Mouse (Mus musculus): ENCODE results near the gene Limch1. TPM values are rescaled to one million over a fixed set of nuclear protein-coding genes. Genes with fewer than 3 reads are reported as not detected.

The Limch1 gene
- total and polyA plus RNA-seq, 2 experiments, result 0.13 to 0.55 TPM

DNA sequence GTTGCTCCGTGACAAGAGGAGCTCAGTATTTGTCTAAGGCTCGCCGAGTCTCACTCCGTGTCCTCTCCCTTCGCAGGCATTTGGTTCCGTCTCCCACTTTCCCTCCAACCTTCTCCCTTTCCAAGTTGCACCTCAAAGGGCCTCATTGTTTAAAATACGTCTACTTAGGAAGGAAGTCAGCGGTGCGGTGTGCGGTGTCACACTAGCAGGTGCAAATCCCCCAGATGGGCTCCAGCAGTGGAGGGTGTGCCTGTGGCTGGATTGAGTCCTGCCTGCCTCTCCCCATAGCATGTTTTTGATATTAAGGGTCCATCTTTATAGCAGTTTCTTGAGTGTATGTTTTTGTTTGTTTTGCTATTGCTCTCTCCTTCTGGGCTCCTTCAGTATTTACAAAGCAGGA is 56.6 kb downstream of the Limch1 start:
- no peak overlapping the region for H3K4me3 ChIP-seq (ENCODE audit: insufficient read depth, low read depth, low read length)
- H3K27ac ChIP-seq (replicated peaks; ENCODE audit: insufficient read depth, low read depth, low read length), result no peak overlapping the region
- H3K4me1 ChIP-seq (ENCODE audit: control insufficient read depth, insufficient read depth, low read length), result peaks cover 5% of the 10 kb centered on the region
- H3K27me3 ChIP-seq (ENCODE audit: control insufficient read depth, insufficient read depth, low read length), result no peaks in the 10 kb centered on the region
- no peak for DNase-seq (ENCODE audit: extremely low read depth, low read depth, low spot score)
- 72% methylated on average over 10 of the region's 10 CpGs for WGBS
- H3K36me3 ChIP-seq (ENCODE audit: control insufficient read depth, insufficient read depth, low read length), result no peaks in the 10 kb centered on the region
- TF ChIP-seq CTCF (IDR thresholded peaks at IDR 0.05; ENCODE audit: low read depth, low read length) (no peak), POLR2A (IDR thresholded peaks at IDR 0.05; ENCODE audit: extremely low read depth, insufficient read depth, low read length) (no peak)
- no peaks in the 10 kb centered on the region for H3K79me2 ChIP-seq (ENCODE audit: control insufficient read depth, insufficient read depth, low read length)
- H3K9ac ChIP-seq (ENCODE audit: low read depth, low read length), result no peak overlapping the region

- no peaks in the 10 kb centered on the region for H3K4me1 ChIP-seq (ENCODE audit: control insufficient read depth, insufficient read depth, low read length)
- 91% methylated on average over 7 of the region's 7 CpGs for WGBS
- no peak overlapping the region for H3K4me3 ChIP-seq (ENCODE audit: insufficient read depth, low read depth, low read length)
- no peak for TF ChIP-seq POLR2A (IDR thresholded peaks at IDR 0.05; ENCODE audit: extremely low read depth, insufficient read depth, low read length)
- no peak for TF ChIP-seq CTCF (IDR thresholded peaks at IDR 0.05; ENCODE audit: low read depth, low read length)
- H3K27me3 ChIP-seq (ENCODE audit: control insufficient read depth, insufficient read depth, low read length), result no peaks in the 10 kb centered on the region
- H3K79me2 ChIP-seq (ENCODE audit: control insufficient read depth, insufficient read depth, low read length), result no peaks in the 10 kb centered on the region
- H3K9ac ChIP-seq (ENCODE audit: low read depth, low read length), result no peak overlapping the region
- no peaks in the 10 kb centered on the region for H3K36me3 ChIP-seq (ENCODE audit: control insufficient read depth, insufficient read depth, low read length)
- no peak overlapping the region for H3K27ac ChIP-seq (replicated peaks; ENCODE audit: insufficient read depth, low read depth, low read length)
- no peak for DNase-seq (ENCODE audit: extremely low read depth, low read depth, low spot score)
Measured at GRCm38 (mm10) chr5:66806335-66806734, 60.7 kb downstream of the Limch1 start.

- H3K36me3 ChIP-seq (ENCODE audit: control insufficient read depth, insufficient read depth, low read length), result no peaks in the 10 kb centered on the region
- no peaks in the 10 kb centered on the region for H3K27me3 ChIP-seq (ENCODE audit: control insufficient read depth, insufficient read depth, low read length)
- 90% methylated on average over 6 of the region's 6 CpGs for WGBS
- no peak for DNase-seq (ENCODE audit: extremely low read depth, low read depth, low spot score)
- H3K9ac ChIP-seq (ENCODE audit: low read depth, low read length), result no peak overlapping the region
- H3K4me3 ChIP-seq (ENCODE audit: insufficient read depth, low read depth, low read length), result no peak overlapping the region
- no peak overlapping the region for H3K27ac ChIP-seq (replicated peaks; ENCODE audit: insufficient read depth, low read depth, low read length)
- TF ChIP-seq CTCF (IDR thresholded peaks at IDR 0.05; ENCODE audit: low read depth, low read length), result no peak
- TF ChIP-seq POLR2A (IDR thresholded peaks at IDR 0.05; ENCODE audit: extremely low read depth, insufficient read depth, low read length), result no peak
- H3K79me2 ChIP-seq (ENCODE audit: control insufficient read depth, insufficient read depth, low read length), result no peaks in the 10 kb centered on the region
- H3K4me1 ChIP-seq (ENCODE audit: control insufficient read depth, insufficient read depth, low read length), result no peaks in the 10 kb centered on the region
Measured at GRCm38 (mm10) chr5:66807737-66808136, 62.1 kb downstream of the Limch1 start.

- Histone ChIP-seq H3K4me1 (ENCODE audit: control insufficient read depth, insufficient read depth, low read length) (no peaks in the 10 kb centered on the region), H3K36me3 (ENCODE audit: control insufficient read depth, insufficient read depth, low read length) (no peaks in the 10 kb centered on the region), H3K4me3 (ENCODE audit: insufficient read depth, low read depth, low read length) (no peak overlapping the region), H3K79me2 (ENCODE audit: control insufficient read depth, insufficient read depth, low read length) (no peaks in the 10 kb centered on the region), H3K27me3 (ENCODE audit: control insufficient read depth, insufficient read depth, low read length) (no peaks in the 10 kb centered on the region), H3K27ac (replicated peaks; ENCODE audit: insufficient read depth, low read depth, low read length) (no peak overlapping the region), H3K9ac (ENCODE audit: low read depth, low read length) (no peak overlapping the region)
- WGBS, result 85% methylated on average over 9 of the region's 9 CpGs
- TF ChIP-seq POLR2A (IDR thresholded peaks at IDR 0.05; ENCODE audit: extremely low read depth, insufficient read depth, low read length) (no peak), CTCF (IDR thresholded peaks at IDR 0.05; ENCODE audit: low read depth, low read length) (no peak)
- DNase-seq (ENCODE audit: extremely low read depth, low read depth, low spot score), result no peak
Measured at GRCm38 (mm10) chr5:66809016-66809570, 63.5 kb downstream of the Limch1 start.

DNA sequence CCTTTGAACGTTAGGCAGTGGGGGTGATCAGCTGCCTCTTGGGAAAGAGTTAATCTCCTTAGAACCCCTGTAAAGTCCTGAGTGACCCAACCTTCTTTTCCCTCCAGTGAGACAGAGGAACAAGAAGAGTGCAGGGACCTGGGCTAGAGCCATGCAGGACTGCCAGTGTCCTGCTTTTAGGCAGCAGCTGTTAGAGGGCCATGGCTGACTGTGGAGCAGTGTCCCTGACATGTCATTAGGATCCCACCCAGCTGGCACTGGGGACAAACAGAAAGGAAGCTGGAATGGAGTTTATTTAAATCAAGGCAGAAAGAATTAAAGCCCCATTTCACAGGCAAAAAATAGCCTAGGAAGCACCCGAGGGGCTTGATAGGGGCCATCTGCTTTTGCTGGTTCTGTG is 64.8 kb downstream of the Limch1 start:
- TF ChIP-seq CTCF (IDR thresholded peaks at IDR 0.05; ENCODE audit: low read depth, low read length), result no peak
- TF ChIP-seq POLR2A (IDR thresholded peaks at IDR 0.05; ENCODE audit: extremely low read depth, insufficient read depth, low read length), result no peak
- Histone ChIP-seq H3K9ac (ENCODE audit: low read depth, low read length) (no peak overlapping the region), H3K79me2 (ENCODE audit: control insufficient read depth, insufficient read depth, low read length) (no peaks in the 10 kb centered on the region), H3K36me3 (ENCODE audit: control insufficient read depth, insufficient read depth, low read length) (no peaks in the 10 kb centered on the region), H3K4me1 (ENCODE audit: control insufficient read depth, insufficient read depth, low read length) (no peaks in the 10 kb centered on the region), H3K27me3 (ENCODE audit: control insufficient read depth, insufficient read depth, low read length) (no peaks in the 10 kb centered on the region), H3K4me3 (ENCODE audit: insufficient read depth, low read depth, low read length) (no peak overlapping the region), H3K27ac (replicated peaks; ENCODE audit: insufficient read depth, low read depth, low read length) (no peak overlapping the region)
- DNase-seq (ENCODE audit: extremely low read depth, low read depth, low spot score), result no peak
- WGBS, result 62% methylated on average over 2 of the region's 2 CpGs

GRCm38 (mm10) chr5:66814674-66815073 is 69.0 kb downstream of the Limch1 start:
- no peaks in the 10 kb centered on the region for H3K4me1 ChIP-seq (ENCODE audit: control insufficient read depth, insufficient read depth, low read length)
- no peaks in the 10 kb centered on the region for H3K79me2 ChIP-seq (ENCODE audit: control insufficient read depth, insufficient read depth, low read length)
- no peak overlapping the region for H3K27ac ChIP-seq (replicated peaks; ENCODE audit: insufficient read depth, low read depth, low read length)
- no peak for DNase-seq (ENCODE audit: extremely low read depth, low read depth, low spot score)
- H3K9ac ChIP-seq (ENCODE audit: low read depth, low read length), result no peak overlapping the region
- H3K27me3 ChIP-seq (ENCODE audit: control insufficient read depth, insufficient read depth, low read length), result no peaks in the 10 kb centered on the region
- WGBS, result 88% methylated on average over 3 of the region's 3 CpGs
- H3K36me3 ChIP-seq (ENCODE audit: control insufficient read depth, insufficient read depth, low read length), result no peaks in the 10 kb centered on the region
- TF ChIP-seq POLR2A (IDR thresholded peaks at IDR 0.05; ENCODE audit: extremely low read depth, insufficient read depth, low read length) (no peak), CTCF (IDR thresholded peaks at IDR 0.05; ENCODE audit: low read depth, low read length) (no peak)
- H3K4me3 ChIP-seq (ENCODE audit: insufficient read depth, low read depth, low read length), result no peak overlapping the region
